Mouse (Mus musculus) gastrocnemius, postnatal 36 days (tissue): Measurements from ENCODE around the gene Lnpk. TPM values are rescaled to one million over a fixed set of nuclear protein-coding genes. Genes with fewer than 3 reads are reported as not detected.

Source experiments
- DNase-seq, 2 experiments: peaks; one replicate each; pipeline ENCODE4 v3.0.0; 2022
- intact Hi-C: fragments of 180-260 bp; cut with DNase I; formaldehyde crosslinking; loops from one replicate; pipeline ENCODE4 v1.15.1; 2025
- long read RNA-seq, 2 experiments: library from polyadenylated mRNA; stranded (forward); transcript quantifications; one replicate each; pipeline ENCODE4 v2.0.0; 2021
- total RNA-seq, 2 experiments: library from RNA; stranded (reverse); gene quantifications; 2 replicates each; pipeline ENCODE4 v1.2.3; 2021

The Lnpk gene
- 10 to 100 TPM; 47.6 to 50.4 TPM for total RNA-seq
- long read RNA-seq, experiment 1, transcript Lnpk-203 (14 exons, 3,321 nt), result major isoform, 15 of 23 reads
- long read RNA-seq, experiment 1, partial matches to known transcripts, result 2 of 23 reads
- long read RNA-seq, experiment 1, other reads (novel, unspliced or antisense), result 5 of 23 reads
- long read RNA-seq, experiment 2, transcript Lnpk-203 (14 exons, 3,321 nt), result major isoform, 6 of 15 reads
- long read RNA-seq, experiment 2, partial matches to known transcripts, result 0 of 15 reads
- long read RNA-seq, experiment 2, other reads (novel, unspliced or antisense), result 7 of 15 reads

DNA sequence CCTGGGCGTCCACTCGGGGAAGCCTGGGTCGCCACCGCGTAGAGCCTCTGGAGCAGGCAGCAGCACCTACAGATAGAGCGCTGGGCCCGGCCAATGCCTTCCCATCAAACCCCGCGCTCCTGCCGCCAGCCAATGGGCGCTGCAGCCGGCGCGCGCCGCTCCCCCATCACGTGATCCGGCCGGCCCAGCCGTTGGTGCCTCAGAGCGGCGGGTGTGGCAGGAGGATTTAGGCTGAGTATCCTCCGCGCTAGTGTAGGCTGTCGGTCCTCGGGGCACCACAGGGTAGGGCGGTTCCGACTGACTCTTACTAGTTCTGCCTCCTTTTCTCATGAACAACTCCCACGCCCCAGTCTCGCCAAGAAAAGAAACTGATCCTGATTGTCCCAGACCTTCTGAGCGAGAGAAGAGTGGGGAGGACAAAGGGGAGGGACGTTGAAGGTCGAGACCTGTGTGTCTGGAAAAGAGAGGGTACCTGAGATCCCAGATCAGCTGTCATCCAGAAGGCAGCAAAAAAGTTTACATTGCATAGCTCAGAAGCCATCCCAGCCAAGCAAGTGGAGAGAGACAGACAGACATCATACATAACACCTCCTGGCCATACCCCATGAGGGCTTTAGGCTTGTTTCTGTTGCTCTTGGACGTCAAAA lies at the start of gene Lnpk:
Gene Lnpk (minus strand): TSS at position 593 of the 647 bp plus-strand sequence.
- DNase-seq, result peak; percentile 88 to 89
- intact Hi-C loops, result no loop called here

DNA sequence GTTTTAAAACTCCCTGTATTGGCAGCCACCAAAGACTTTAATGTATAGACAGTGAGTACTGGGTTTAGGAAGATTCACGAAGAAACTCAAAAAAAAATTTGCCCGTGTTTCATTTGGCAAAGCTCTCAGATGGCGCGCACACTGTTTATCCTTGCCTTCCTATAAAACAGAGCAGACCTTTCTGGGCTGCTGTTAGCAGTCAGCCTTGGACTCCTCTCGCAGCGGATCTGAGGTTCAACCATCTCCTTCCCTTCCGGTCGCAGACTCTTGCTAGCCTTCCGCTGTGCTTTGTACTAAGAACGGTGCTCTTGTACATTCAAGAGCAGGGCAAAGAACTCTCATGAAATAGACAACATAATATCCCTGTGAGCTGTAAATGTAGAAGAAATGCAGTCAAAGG lies 41.1 kb upstream of the Lnpk start:
- intact Hi-C loops, result no loop called here
- no peak for DNase-seq

DNA sequence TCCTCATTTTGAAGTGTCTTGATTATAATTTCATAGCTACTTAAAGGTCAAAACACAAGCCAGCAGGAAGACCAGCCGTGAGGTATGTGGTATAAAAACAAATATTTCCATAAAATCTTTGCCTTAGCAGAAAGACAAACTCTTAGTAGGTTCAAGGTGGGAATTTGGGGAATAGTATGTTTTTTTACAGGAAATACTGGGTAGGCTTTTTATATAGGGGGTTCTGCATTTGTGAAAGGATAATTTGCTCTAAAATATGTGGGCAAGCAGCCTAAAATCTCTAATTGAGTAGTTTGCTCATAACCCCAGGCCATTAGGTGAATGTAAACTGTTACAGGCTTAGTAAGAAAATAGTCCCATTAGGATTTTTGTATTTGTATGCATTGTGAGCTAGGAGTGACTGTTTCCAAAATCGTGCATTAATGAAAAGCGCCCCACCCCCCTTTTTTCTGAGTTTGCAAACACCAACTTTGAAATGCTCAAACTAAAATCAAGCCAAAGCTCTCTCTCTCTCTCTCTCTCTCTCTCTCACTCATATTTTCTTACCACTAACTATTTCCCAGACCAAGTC lies 40.5 kb upstream of the Lnpk start:
- intact Hi-C loops, result no loop called here
- no peak for DNase-seq

DNA sequence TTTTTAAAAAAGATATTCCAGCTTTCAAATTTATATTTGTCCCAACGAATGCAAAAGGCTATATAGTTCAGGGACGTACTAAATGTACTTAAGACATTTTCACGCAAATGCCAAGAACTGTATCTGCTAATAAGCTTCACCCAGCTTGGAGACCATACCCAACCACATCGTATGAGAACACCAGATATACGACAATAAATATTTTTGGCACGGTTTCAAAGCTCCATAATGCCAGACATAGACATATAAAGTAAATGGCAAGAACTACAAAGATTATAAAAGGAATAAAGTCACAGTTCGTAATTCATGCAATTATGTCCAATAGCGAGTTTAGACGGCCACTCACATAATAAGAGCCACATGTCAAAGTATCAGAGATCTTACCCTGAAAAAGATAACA lies 38.5 kb upstream of the Lnpk start:
- intact Hi-C loops, result no loop called here
- no peak for DNase-seq

DNA sequence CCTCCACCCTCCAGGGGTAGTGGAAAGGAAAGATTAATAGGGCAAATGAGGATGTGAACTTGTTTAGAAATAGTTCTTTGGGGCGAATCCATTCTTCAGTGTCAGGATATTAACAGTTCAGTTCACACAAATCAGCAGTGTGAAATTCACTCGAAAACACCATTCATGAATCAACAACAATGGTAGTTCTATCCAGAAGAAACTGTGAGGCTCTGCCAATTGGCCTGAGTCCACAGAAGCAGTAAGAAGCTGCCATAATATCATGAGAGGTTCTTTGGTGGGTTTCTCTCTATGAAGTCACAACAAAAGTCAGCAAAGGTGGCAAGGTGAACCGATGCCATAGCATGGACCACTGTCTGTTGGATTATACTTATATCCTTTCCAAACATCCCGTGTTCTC lies 32.2 kb upstream of the Lnpk start:
- no peak for DNase-seq
- intact Hi-C loops, result no loop called here

DNA sequence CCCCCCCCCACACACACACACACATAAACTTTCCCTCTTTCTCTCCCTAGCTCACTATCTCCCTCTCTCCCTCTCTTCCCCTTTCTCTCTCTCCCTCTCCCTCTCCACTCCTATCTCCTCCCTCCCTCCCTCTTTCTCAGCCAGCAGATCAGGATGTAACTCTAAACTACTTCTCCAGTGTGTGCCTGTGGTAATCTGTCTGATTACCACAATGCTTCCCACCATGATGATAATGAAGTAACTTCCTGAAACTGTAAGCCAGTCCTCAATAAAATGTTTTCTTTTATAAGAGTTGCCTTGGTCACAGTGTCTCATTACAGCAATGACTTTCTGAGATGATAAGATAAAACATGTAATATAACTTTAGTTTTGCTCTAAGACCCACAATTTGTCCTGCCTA lies 30.1 kb upstream of the Lnpk start:
- intact Hi-C loops, result no loop called here
- DNase-seq, result no peak

DNA sequence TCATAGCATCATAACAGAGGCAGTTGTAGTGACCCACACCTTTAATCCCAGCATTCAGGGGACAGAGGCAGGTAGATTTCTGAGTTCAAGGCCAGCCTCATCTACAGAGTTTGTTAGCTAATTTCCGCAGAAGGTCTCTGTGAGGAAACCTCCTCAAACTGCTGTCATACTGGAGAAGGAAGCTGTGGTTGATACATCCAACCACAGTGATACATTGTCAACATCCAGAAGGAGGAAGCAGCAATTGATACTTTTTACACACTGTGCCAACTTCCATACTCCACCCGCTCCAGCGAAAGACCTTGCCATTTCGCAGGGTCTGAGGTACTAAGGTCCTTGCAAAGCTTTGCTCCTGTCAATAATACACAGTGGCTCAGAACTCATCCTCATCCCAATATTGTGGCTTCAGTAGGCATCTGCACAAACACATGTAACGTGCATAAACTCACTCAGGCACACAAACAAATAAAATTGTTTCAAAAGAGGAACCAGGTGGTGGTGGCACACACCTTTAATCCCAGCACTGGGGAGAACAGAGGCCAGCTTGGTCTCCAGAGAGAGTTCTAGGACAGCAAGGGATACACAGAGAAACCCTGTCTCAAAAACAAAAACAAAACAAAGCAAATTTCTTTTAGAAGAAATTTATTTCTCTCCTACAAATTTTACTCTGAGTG lies 27.0 kb upstream of the Lnpk start:
- intact Hi-C loops, result no loop called here
- no peak for DNase-seq

DNA sequence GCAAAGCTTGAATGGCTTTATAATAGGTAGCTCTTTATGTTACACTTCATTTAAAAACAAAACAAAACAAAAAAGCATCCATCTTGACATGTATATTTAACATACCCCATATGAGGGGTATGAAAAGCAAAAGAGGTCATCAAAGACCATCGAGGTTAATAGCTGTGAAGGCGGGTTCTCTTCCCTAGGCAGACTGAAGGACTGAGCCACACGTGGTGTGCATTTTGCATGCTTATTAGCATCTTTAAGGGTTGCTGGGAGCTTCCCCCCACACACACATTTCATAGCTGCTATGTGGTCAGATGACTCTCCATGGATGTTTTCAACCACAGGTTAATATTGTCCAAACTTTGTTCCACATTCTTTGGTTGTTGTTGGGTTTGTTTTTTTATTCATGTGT lies 24.8 kb upstream of the Lnpk start:
- no peak for DNase-seq
- intact Hi-C loops, result no loop called here

DNA sequence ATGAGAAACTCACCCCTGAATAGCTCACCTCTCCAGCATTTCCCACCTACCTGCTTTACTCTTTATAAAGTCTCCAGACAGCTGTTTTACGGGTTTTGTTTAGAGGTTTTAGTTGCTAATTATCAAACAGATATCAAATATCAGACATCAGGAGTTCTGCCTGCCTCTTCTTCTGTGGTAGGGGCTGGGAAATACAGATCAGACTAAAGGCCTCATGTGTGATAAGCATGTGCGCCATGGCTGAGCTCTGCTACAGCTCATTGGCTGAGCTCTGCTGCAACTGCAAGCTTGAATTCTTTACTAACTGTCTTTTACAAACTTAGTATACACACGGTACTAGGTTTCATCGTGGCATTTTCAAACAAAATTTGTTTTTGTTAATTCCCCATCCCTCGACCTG lies 23.2 kb upstream of the Lnpk start:
- intact Hi-C loops, result no loop called here
- no peak for DNase-seq

DNA sequence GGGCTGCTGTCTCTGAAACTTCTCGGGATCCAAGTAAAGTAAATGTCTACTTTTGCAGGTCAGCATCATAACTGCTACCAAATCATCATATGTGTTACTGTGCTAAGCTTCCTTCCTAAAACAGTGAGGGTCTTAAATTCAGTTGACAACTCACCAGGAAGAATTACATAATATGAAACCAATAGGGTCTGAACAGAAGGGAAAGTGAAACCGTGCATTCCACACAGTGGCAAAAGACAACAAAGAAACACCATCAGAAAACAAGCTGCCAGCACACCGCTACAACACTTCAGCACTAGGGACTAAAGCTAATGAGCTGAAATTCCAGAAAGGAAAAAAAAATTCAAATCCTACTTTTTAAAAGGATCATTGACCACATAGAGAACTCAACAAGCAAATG lies 17.9 kb upstream of the Lnpk start:
- intact Hi-C loops, result no loop called here
- DNase-seq, result no peak

DNA sequence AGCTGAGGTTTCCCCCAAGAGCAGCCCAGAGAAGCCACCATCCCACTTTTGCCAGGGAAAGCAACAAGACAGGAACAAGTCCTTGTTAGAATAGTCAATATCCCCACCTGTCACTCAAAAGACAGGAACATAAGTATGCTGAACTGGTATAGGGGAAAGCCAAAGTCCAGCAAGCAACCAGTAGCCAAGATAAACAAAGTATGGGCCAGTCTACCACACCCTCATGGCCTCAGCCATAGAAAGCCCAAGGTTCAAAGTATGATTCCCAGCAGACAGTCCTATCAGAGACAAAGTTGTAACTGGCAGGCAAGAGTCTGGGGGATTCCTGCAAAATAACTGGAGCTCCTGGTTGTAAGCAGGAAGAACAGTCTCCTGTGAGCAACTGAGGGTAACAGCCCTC lies 16.9 kb upstream of the Lnpk start:
- DNase-seq, result no peak
- intact Hi-C loops, result no loop called here

DNA sequence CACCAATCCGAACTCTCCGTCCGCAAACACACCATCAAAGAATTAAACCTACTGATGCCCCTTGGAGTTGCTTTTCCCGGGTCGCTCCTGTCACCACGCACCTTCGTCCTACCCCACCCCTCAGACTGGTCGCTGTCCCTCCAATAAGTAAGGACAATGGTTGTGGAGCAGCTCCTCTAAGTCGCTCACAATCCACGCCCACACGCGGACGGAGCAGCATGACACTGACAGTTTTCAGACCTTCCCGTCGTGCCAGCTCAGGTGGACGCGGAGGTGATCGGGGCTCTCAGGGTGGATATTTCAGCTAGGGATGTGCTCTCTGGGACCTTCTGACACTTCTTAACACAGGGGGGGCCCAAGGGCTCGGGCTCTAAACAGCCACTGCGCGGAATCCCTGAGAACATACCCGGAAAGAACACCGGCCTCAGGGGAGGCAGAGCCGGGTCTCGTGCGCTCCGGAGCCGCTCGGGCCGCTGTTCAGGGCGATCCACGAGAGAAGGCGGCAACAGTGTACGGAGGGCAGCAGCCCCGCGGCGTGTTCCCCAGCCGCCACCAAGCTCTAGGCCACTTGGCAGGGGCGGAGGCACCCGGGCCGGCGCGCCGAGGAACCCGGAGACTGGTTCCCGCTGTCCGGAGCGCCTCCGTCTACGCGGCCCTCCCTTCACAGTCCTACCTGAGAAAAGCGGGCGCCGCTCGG lies 941 bp downstream of the Lnpk start:
- peak in 1 of 2 experiments; percentile 4 for DNase-seq
- intact Hi-C loops, result no loop called here

DNA sequence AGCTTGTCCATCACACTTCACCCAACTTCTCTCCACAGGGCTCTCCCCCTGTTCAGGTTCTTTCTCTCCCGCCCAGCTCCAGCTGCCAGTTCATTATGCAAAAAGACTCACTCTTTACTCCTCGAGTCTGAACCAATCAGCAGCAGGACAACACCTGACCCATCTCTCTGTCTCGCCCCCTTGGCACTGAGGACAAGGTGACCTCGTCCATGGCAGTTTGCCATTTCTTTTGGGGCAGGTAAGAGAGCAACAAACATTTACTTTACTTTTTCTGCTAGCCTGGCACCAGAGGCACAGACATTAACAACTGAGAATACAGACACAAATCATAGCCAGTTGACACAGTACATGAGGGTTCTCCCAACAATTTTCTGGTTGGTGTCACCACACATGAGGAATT lies 8.8 kb downstream of the Lnpk start:
- intact Hi-C loops, result no loop called here
- no peak for DNase-seq

DNA sequence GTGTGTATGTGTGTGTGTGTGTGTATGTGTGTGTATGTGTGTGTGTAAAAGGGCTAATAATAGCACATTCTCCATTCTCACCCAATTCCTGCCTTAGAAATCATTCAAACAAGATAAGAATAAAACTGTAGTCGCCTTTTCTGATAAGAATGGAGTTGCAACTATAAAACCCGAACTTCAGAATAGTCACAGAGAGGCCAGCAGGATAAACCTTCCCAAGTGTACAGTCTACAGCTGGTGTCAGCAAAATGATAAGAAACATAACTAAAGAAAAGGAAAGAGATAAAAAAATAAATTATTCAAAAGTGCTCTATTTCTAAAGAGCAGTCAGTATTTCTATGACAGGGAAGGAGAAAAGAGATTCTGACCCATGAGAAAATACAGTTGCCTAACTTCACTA lies 19.4 kb downstream of the Lnpk start:
- DNase-seq, result no peak
- intact Hi-C loops, result no loop called here

DNA sequence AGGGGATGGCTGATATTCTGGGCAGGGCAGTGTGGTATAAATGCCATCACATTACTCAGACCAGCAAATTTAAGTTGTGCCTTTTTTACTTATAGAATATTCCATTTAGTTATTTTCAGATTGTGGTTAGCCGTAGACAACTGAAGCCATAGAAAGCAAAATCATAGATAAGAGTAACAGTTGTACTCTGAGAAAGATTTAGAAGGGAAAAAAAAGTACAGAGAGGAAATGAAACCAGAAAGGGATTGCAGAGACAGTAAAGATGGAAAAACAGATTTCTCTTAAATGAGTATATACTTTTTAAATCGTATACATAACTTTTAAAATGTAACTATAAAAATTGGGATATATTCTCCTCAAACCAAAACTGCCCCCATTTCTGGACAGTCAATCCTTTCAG lies 20.1 kb downstream of the Lnpk start:
- no peak for DNase-seq
- intact Hi-C loops, result no loop called here

DNA sequence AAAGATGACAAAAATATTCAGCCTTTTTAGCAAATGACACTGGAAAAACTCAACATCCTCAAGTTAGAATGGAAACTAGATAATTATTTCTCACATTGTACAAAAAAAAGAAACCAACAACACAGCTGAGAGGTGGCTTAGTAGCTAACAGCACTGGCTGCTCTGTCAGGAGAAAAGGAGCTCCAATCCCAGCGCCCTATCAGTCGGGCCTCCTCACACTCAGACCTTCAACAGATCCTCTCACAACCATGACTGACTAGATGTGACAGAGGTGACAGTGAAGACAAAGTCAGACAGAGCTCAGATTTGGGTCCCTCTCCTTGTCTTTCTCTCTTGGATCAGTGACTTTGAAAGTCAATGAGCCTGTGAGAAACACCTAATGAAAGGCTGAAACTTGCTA lies 21.8 kb downstream of the Lnpk start:
- no peak for DNase-seq
- intact Hi-C loops, result no loop called here

DNA sequence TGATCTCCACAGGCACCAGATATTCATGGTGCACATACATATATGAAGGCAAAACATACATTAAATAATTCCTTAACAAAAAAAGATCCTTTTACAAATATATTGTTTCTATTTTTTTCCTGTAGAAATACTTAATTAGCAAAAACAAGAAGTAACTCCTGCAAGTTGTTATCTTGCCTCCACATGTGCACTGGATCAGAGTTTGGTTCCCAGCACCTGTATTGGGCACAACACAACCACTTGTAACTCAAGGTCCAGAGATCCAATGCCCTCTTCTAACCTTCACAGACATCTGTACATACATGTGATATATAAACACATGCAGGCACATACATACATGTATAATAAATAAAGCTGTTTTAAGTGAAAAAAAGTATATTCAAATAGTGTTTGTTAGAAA lies 27.3 kb downstream of the Lnpk start:
- intact Hi-C loops, result no loop called here
- DNase-seq, result no peak

DNA sequence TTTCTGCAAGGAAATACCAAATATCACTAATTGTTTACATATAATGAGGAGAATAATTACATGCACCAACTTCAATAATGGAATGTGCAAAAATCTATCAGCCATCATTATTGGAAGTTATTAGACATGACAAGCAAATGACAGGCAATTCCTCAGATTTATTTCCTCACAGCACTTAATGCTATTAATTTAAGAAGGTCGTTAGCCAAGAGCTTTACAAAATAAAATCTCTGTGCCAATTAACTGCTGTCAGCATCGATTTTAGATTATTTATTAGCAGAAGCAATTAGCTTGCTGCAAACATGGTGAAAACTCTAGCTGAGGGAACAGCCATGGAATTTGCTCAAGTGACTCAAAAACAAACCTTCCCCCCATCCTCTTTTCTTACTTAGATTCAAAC lies 30.9 kb downstream of the Lnpk start:
- DNase-seq, result no peak
- intact Hi-C loops, result no loop called here

DNA sequence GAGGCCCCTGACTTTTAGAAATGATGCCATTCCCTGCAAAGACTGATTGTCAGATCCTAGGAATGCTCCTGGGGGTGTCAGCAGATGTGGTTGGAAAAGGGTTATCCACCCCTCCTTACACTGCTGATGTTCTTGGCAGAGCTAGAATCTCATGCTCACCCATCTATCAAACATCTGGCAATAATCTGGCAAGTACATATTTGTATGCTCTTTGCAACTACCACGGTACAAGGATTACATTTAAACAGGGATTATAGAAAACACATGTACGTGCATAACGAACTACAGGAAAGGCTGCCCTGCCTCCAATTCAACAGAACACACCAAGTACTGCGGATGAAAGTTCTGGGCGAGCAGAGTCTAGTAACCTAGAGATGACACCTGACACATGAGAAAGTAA lies 70.9 kb downstream of the Lnpk start:
- no peak for DNase-seq
- intact Hi-C loops, result no loop called here

DNA sequence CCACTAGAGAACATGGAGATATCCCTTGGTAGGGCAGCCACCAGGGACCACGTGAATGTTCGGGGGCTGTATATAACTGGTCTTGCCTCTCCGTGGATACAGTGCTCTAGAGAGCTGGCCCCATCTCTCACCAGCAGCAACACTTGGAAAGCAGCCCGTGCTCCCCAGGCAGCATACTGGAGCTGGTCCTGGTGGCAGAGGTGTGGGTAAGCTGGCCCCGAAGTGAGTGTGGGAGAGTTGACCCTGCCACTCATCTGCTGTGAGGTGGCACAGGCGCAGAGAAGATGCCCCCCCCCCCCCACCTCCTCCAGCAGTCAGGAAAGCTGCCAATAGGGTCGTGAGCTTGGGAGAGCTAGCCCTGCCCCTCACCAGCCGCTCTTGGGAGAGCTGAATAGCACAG lies 72.8 kb downstream of the Lnpk start:
- intact Hi-C loops, result no loop called here
- DNase-seq, result no peak

DNA sequence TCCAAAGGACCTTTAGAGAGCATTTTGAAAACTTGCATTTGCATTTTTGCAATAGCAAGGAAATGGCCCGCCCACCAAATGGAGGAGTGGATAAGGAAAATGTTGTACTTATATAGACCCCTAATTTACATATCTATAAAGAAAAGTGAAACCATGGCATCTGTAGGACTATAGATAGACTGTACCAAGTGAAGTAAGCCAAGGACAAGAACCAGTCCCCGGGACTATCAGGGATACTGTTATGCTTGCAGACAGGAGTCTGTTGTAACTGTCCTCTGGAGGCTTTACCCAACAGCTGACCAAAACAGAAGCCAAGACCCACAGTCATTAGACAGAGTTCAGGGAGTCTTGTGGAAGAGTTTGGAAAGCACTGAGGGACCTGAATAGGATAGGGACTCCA lies 78.9 kb downstream of the Lnpk start:
- no peak for DNase-seq
- intact Hi-C loops, result loop anchor here (5.0 kb wide), 1 partner anchor 198 kb away; no protein-coding TSS in a partner anchor
